Mouse (Mus musculus) liver, embryonic 14.5 days (tissue): Measurements from ENCODE around the gene Baz2b. TPM values are rescaled to one million over a fixed set of nuclear protein-coding genes. Genes with fewer than 3 reads are reported as not detected.

Experiments
- ATAC-seq: fragments of 200-750 bp; cut with Nextera tagmentation; 2 replicates; pipeline ENCODE4 v1.8.0; 2017; ENCODE audit warnings: moderate number of reproducible peaks, mild to moderate bottlenecking, moderate library complexity; ENCODE audit not compliant: insufficient read depth
- DNase-seq, 3 experiments: peaks; one replicate each; pipeline ENCODE4 v3.0.0-alpha.2; 2012 to 2013; ENCODE audit warnings: low read depth in 3 of 3, low spot score in 3 of 3
- H3K27ac ChIP-seq: fragments of 300-500 bp; sonication (generic); 2 replicates; pipeline ENCODE4 v1.5.1; 2014; ENCODE audit warnings: moderate library complexity, mild to moderate bottlenecking, control low read depth, inconsistent platforms
- H3K27me3 ChIP-seq: fragments of 300-500 bp; sonication (generic); 2 replicates; pipeline ENCODE4 v1.6.1; 2014; ENCODE audit warnings: mild to moderate bottlenecking, low read length, moderate library complexity; ENCODE audit not compliant: control insufficient read depth, insufficient read depth
- H3K36me3 ChIP-seq: fragments of 300-500 bp; sonication (generic); replicated peaks from 2 replicates; pipeline ENCODE4 v1.6.1; 2014; ENCODE audit warnings: low read depth; ENCODE audit not compliant: control insufficient read depth, insufficient read depth
- H3K4me1 ChIP-seq, 2 experiments: fragments of 200-500 bp in 1 of 2; fragments of 300-500 bp in 1 of 2; sonication (generic) in 1 of 2; replicated peaks; 2 replicates each; pipeline ENCODE4 v1.6.1; 2012 to 2014; ENCODE audit warnings: antibody characterized with exemption in 1 of 2, inconsistent platforms in 1 of 2, low read length in 1 of 2; ENCODE audit not compliant: control insufficient read depth in 2 of 2, insufficient read depth in 2 of 2
- H3K4me2 ChIP-seq: fragments of 300-500 bp; sonication (generic); 2 replicates; pipeline ENCODE4 v1.6.1; 2014; ENCODE audit warnings: low read depth, mild to moderate bottlenecking, control low read depth, moderate library complexity
- H3K4me3 ChIP-seq, 2 experiments: fragments of 200-500 bp in 1 of 2; fragments of 300-500 bp in 1 of 2; sonication (generic) in 1 of 2; 2 replicates each; pipeline ENCODE4 v1.5.1; 2012 to 2014; ENCODE audit warnings: low read depth in 2 of 2, low read length in 2 of 2, mild to moderate bottlenecking in 2 of 2, control low read depth in 1 of 2, inconsistent platforms in 1 of 2, moderate library complexity in 1 of 2; ENCODE audit not compliant: insufficient read depth in 1 of 2
- H3K9ac ChIP-seq: fragments of 300-500 bp; sonication (generic); replicated peaks from 2 replicates; pipeline ENCODE4 v1.6.1; 2014; ENCODE audit warnings: mild to moderate bottlenecking, control low read depth, moderate library complexity
- H3K9me3 ChIP-seq: fragments of 300-500 bp; sonication (generic); 2 replicates; pipeline ENCODE4 v1.6.1; 2016; ENCODE audit warnings: low read length, mixed read lengths; ENCODE audit not compliant: control insufficient read depth
- CTCF ChIP-seq: IDR thresholded peaks from 2 replicates; pipeline ENCODE4 v1.5.1; 2016; ENCODE audit warnings: antibody characterized with exemption, low read depth, control low read depth
- EP300 ChIP-seq: IDR thresholded peaks from 2 replicates; pipeline ENCODE4 v1.6.1; 2016; ENCODE audit warnings: antibody characterized with exemption, low read depth
- WGBS: fragments of 180-500 bp; shearing (Covaris S2); extraction: QIAGEN DNeasy Blood & Tissue Kit; methylation state at CpG from one replicate; pipeline ENCODE4 v1.1.7; 2014; ENCODE audit not compliant: insufficient replicate concordance; 5-methylcytosine and 5-hydroxymethylcytosine counted together
- polyA plus RNA-seq, 2 experiments: library from polyadenylated mRNA; depleted of rRNA in 1 of 2; stranded (reverse) in 1 of 2; unstranded in 1 of 2; fragments of >200 nt; fragmentation: Nextera tagmentation in 1 of 2; extraction: Ambion mirVana in 1 of 2; gene quantifications; 2 replicates each; pipeline versions ENCODE4 v1.2.1 to v1.2.3; 2012 to 2014

The Baz2b gene
- polyA plus RNA-seq, 2 experiments, result 9.1 to 11.0 TPM

- ATAC-seq (no peak), DNase-seq (no peak)
- Histone ChIP-seq H3K36me3 (no peaks in the 10 kb centered on the region), H3K4me2 (no peak overlapping the region), H3K27ac (no peak overlapping the region), H3K27me3 (no peaks in the 10 kb centered on the region), H3K4me3 (no peak overlapping the region), H3K4me1 (peaks cover 0 to 4% of the 10 kb centered on the region in 2 experiments; a peak in 2 of 4 replicates), H3K9ac (no peak overlapping the region), H3K9me3 (no peaks in the 10 kb centered on the region)
- TF ChIP-seq CTCF (no peak), EP300 (no peak)
- 85% methylated on average over 2 of the region's 2 CpGs for WGBS
Measured at GRCm38 (mm10) chr2:60221954-60222353, 12.3 kb upstream of the Baz2b start.

- ATAC-seq (no peak), DNase-seq (no peak)
- Histone ChIP-seq H3K27me3 (no peaks in the 10 kb centered on the region), H3K4me2 (no peak overlapping the region), H3K4me3 (no peak overlapping the region), H3K36me3 (no peaks in the 10 kb centered on the region), H3K4me1 (peaks cover 0 to 4% of the 10 kb centered on the region in 2 experiments; a peak in 2 of 4 replicates), H3K9me3 (no peaks in the 10 kb centered on the region), H3K27ac (no peak overlapping the region), H3K9ac (no peak overlapping the region)
- 76% methylated on average over 6 of the region's 6 CpGs for WGBS
- TF ChIP-seq CTCF (no peak), EP300 (no peak)
Measured at GRCm38 (mm10) chr2:60221236-60221635, 11.6 kb upstream of the Baz2b start.

GRCm38 (mm10) chr2:60217620-60218019 is 8.0 kb upstream of the Baz2b start:
- WGBS, result 63% methylated on average over 6 of the region's 6 CpGs
- DNase-seq, result no peak
- Histone ChIP-seq H3K4me2 (no peak overlapping the region), H3K4me1 (peaks cover 3 to 20% of the 10 kb centered on the region in 2 experiments), H3K9ac (no peak overlapping the region), H3K27me3 (no peaks in the 10 kb centered on the region), H3K27ac (no peak overlapping the region), H3K4me3 (no peak overlapping the region), H3K36me3 (no peaks in the 10 kb centered on the region; the same call in 1 of the 2 replicates), H3K9me3 (no peaks in the 10 kb centered on the region)
- no peak for TF ChIP-seq EP300
- no peak for TF ChIP-seq CTCF
- no peak for ATAC-seq

GRCm38 (mm10) chr2:60216547-60217153 is 7.0 kb upstream of the Baz2b start:
- WGBS, result 69% methylated on average over 4 of the region's 4 CpGs
- no peaks in the 10 kb centered on the region for H3K27me3 ChIP-seq
- TF ChIP-seq CTCF, result no peak
- no peak for TF ChIP-seq EP300
- H3K4me1 ChIP-seq, result peaks cover 8 to 24% of the 10 kb centered on the region in 2 experiments
- peaks cover 2% of the 10 kb centered on the region; the same call in 1 of the 2 replicates for H3K36me3 ChIP-seq
- no peak overlapping the region for H3K4me3 ChIP-seq
- DNase-seq, result no peak
- no peak overlapping the region for H3K4me2 ChIP-seq
- H3K9me3 ChIP-seq, result no peaks in the 10 kb centered on the region
- no peak overlapping the region for H3K9ac ChIP-seq
- ATAC-seq, result no peak
- H3K27ac ChIP-seq, result no peak overlapping the region

- H3K27ac ChIP-seq, result no peak overlapping the region
- H3K36me3 ChIP-seq, result peaks cover 2% of the 10 kb centered on the region; the same call in 1 of the 2 replicates
- 75% methylated on average over 2 of the region's 2 CpGs for WGBS
- H3K4me1 ChIP-seq, result peaks cover 16 to 33% of the 10 kb centered on the region in 2 experiments
- H3K4me3 ChIP-seq, result no peak overlapping the region
- H3K4me2 ChIP-seq, result no peak overlapping the region
- H3K9me3 ChIP-seq, result no peaks in the 10 kb centered on the region
- no peaks in the 10 kb centered on the region for H3K27me3 ChIP-seq
- H3K9ac ChIP-seq, result no peak overlapping the region
- no peak for TF ChIP-seq CTCF
- no peak for TF ChIP-seq EP300
- no peak for ATAC-seq
- no peak for DNase-seq
Measured at GRCm38 (mm10) chr2:60214683-60215082, 5.0 kb upstream of the Baz2b start.
